Mouse (Mus musculus): ENCODE results near the gene Cep57. TPM values are rescaled to one million over a fixed set of nuclear protein-coding genes. Genes with fewer than 3 reads are reported as not detected.
"Not testable (repeated sequence)": the region's sequence is repeated elsewhere in the genome, so short reads cannot be mapped to it uniquely, and the experiment has no call there.

Cep57 gene
- polyA plus RNA-seq, 1 experiment from 2014 or later, result 56.1 TPM

DNA sequence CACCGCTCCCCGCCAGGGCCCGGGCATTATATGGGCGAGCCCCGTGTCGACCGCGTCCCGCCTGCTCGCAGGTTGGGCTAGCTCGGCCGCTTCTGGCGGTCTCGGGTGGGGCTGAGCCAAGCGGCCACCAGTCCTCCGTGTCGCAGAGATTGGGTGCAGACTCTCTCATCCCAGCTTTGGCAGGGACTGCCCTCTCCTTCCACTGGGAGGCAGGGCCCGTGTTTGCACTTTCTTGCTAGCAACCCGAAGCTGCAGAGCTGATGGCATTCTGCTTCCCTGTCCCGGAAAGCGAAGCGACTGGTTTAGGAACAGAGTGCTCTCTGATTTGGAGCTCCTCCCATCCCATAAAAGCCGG is 1.2 kb upstream of the Cep57 start:
- WGBS, result under 1% methylated on average over 23 of the region's 23 CpGs
- H3K4me2 ChIP-seq, result peak overlapping the region; percentile 66
- peak overlapping the region; percentile 92 for H3K9ac ChIP-seq
- H3K27ac ChIP-seq, result peak overlapping the region; percentile 99
- peaks cover 22% of the 10 kb centered on the region for H3K4me1 ChIP-seq
- peaks cover 31% of the 10 kb centered on the region for H3K36me3 ChIP-seq
- peak; percentile 31 for ATAC-seq (replicated peaks; ENCODE audit: low FRiP score)
- H3K9me3 ChIP-seq (replicated peaks), result no peaks in the 10 kb centered on the region
- H3K27me3 ChIP-seq, result no peaks in the 10 kb centered on the region
- H3K4me3 ChIP-seq (replicated peaks), result peak overlapping the region; percentile 72

DNA sequence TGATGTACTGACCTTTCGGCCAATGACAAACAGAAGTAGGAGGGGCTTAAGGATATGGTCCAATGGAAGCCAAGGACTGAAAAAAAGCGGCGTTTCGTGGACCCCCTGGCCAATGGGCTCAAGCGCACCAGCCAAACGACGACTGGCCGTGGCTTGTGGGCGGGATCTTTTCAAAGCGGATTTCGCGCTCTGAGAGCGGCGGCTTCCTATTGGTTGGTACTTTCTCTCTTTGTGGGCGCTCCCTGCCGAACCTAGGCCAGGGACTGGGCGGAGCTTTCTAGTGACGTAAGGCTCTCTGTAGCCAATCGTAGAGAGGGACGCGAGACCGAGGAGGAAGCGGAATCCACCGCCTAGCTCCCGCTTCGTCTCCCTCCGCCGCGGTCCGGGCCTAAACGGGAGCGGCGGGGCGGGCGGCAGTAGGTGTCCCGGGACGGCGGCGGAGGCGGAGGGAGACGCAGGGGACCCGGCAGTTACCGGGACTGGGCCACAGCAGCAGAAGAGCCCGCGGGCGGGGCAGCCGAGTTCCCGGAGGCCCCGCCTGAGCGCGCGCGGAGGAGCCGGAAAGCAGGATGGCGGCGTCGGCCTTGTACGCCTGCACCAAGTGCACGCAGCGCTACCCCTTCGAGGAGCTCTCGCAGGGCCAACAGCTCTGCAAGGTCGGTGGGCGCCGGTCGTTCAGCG is 639 bp upstream of the Cep57 start, which contains the start of gene Fam76b:
Gene Fam76b (plus strand): TSS at position 311 of the 681 bp plus-strand sequence.
- peak within 1 kb of the TSS; percentile 72 for H3K4me3 ChIP-seq (replicated peaks)
- H3K4me2 ChIP-seq, result peak within 1 kb of the TSS; percentile 70
- H3K27me3 ChIP-seq, result no peaks in the 10 kb centered on the region
- H3K4me1 ChIP-seq, result peaks cover 22% of the 10 kb centered on the region
- peak; percentile 94 for ATAC-seq (replicated peaks; ENCODE audit: low FRiP score)
- no peaks in the 10 kb centered on the region for H3K9me3 ChIP-seq (replicated peaks)
- peak within 1 kb of the TSS; percentile 99 for H3K27ac ChIP-seq
- H3K36me3 ChIP-seq, result peaks cover 30% of the 10 kb centered on the region
- under 1% methylated on average over 67 of the region's 67 CpGs for WGBS
- peak within 1 kb of the TSS; percentile 92 for H3K9ac ChIP-seq

- peak overlapping the region; percentile 99 for H3K27ac ChIP-seq
- peak overlapping the region; percentile 72 for H3K4me3 ChIP-seq (replicated peaks)
- H3K9ac ChIP-seq, result peak overlapping the region; percentile 83
- H3K4me2 ChIP-seq, result peak overlapping the region; percentile 70
- H3K4me1 ChIP-seq, result peaks cover 22% of the 10 kb centered on the region
- H3K36me3 ChIP-seq, result peaks cover 22% of the 10 kb centered on the region
- peak; percentile 29 for ATAC-seq (replicated peaks; ENCODE audit: low FRiP score)
- H3K9me3 ChIP-seq (replicated peaks), result no peaks in the 10 kb centered on the region
- H3K27me3 ChIP-seq, result no peaks in the 10 kb centered on the region
- under 1% methylated on average over 29 of the region's 31 CpGs for WGBS
Measured at GRCm38 (mm10) chr9:13826391-13826805, 509 bp downstream of the Cep57 start.

- 3% methylated on average over 8 of the region's 8 CpGs for WGBS
- Histone ChIP-seq H3K27ac (peak overlapping the region; percentile 99), H3K4me2 (peak overlapping the region; percentile 70), H3K9me3 (replicated peaks) (no peaks in the 10 kb centered on the region), H3K4me3 (replicated peaks) (peak overlapping the region; percentile 72), H3K4me1 (peaks cover 22% of the 10 kb centered on the region), H3K36me3 (peaks cover 22% of the 10 kb centered on the region), H3K27me3 (no peaks in the 10 kb centered on the region), H3K9ac (peak overlapping the region; percentile 83)
- no peak for ATAC-seq (replicated peaks; ENCODE audit: low FRiP score)
Measured at GRCm38 (mm10) chr9:13825896-13826295, 1.0 kb downstream of the Cep57 start.

GRCm38 (mm10) chr9:13820774-13821173 is 6.1 kb downstream of the Cep57 start:
- Histone ChIP-seq H3K9ac (no peak overlapping the region), H3K9me3 (replicated peaks) (no peaks in the 10 kb centered on the region), H3K36me3 (peaks cover 58% of the 10 kb centered on the region), H3K4me1 (peaks cover 15% of the 10 kb centered on the region), H3K27me3 (no peaks in the 10 kb centered on the region), H3K4me2 (no peak overlapping the region), H3K4me3 (replicated peaks) (no peak overlapping the region), H3K27ac (no peak overlapping the region)
- no peak for ATAC-seq (replicated peaks; ENCODE audit: low FRiP score)
- WGBS, result 91% methylated on average over 3 of the region's 3 CpGs

DNA sequence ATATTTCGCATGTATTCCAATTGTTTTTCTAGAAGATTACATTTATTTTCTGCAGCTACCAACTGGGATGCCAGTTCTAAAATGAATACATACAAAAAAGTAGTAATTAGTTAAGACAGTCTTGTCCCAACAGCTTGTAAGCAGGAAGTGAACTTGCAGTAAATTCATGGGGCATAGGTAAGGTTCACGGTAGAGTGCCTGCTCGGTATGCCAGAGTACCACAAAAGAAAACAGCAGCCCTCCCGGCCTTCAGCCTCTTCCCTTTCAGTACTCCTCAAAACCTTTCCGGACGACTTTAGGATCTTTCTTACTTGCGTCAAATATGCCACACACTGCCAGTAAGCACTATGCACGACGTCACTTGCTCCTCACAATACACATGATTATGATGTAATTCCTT is 8.5 kb downstream of the Cep57 start:
- Histone ChIP-seq H3K36me3 (peaks cover 80% of the 10 kb centered on the region), H3K9me3 (replicated peaks) (no peaks in the 10 kb centered on the region), H3K27me3 (no peaks in the 10 kb centered on the region), H3K9ac (no peak overlapping the region), H3K4me1 (no peaks in the 10 kb centered on the region), H3K4me3 (replicated peaks) (no peak overlapping the region), H3K27ac (no peak overlapping the region), H3K4me2 (no peak overlapping the region)
- peak; percentile 69; the same call in 1 of the 2 replicates for ATAC-seq (replicated peaks; ENCODE audit: low FRiP score)
- 59% methylated on average over 9 of the region's 9 CpGs for WGBS

- Histone ChIP-seq H3K9ac (no peak overlapping the region), H3K9me3 (replicated peaks) (no peaks in the 10 kb centered on the region), H3K36me3 (peaks cover 87% of the 10 kb centered on the region), H3K27me3 (no peaks in the 10 kb centered on the region), H3K4me1 (no peaks in the 10 kb centered on the region), H3K4me3 (replicated peaks) (no peak overlapping the region), H3K27ac (no peak overlapping the region), H3K4me2 (no peak overlapping the region)
- no peak for ATAC-seq (replicated peaks; ENCODE audit: low FRiP score)
Measured at GRCm38 (mm10) chr9:13809937-13810336, 17.0 kb downstream of the Cep57 start.

DNA sequence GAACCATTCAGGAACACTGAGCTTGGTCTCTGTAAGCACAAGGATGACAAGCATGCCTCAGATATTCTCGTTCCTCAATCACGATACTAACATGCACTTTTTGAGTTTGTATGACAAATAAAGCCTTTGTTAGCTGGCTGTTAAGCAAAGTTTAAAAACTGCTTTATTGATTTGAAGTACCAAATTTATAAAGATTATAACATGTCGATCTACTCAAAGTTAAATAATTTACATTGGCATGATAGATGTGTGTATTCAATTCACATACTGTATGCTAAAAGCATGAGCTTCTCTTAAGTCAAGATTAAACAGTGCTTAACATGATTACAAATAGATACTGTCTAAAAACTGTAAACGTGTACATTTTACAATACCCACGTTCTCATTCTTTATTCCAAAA is 19.2 kb downstream of the Cep57 start:
- Histone ChIP-seq H3K9ac (no peak overlapping the region), H3K4me1 (no peaks in the 10 kb centered on the region), H3K36me3 (peaks cover 91% of the 10 kb centered on the region), H3K4me2 (no peak overlapping the region), H3K9me3 (replicated peaks) (no peaks in the 10 kb centered on the region), H3K4me3 (replicated peaks) (no peak overlapping the region), H3K27ac (no peak overlapping the region), H3K27me3 (no peaks in the 10 kb centered on the region)
- WGBS, result 93% methylated on average over 5 of the region's 5 CpGs
- no peak for ATAC-seq (replicated peaks; ENCODE audit: low FRiP score)

DNA sequence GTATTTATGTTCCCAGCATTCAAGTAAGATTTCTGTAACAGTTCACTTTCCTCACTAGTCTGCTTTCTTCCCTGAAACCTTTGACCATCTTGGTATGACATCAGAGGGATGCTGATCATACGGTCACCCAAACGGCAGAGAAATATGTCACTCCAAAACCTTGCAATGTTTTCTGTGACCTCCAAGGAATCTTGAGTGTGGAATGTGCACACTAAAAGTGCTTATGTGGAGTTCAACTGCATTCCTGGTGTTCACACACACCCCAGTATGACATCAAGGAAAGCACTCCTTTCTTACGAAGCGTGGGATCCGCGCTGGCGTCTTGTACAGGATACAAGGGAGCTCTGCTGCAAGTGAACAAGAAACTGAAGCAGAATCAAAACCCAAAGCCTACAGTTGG is 20.1 kb downstream of the Cep57 start:
- WGBS, result 95% methylated on average over 7 of the region's 7 CpGs
- Histone ChIP-seq H3K4me1 (no peaks in the 10 kb centered on the region), H3K27me3 (no peaks in the 10 kb centered on the region), H3K27ac (no peak overlapping the region), H3K9ac (no peak overlapping the region), H3K4me2 (no peak overlapping the region), H3K36me3 (peaks cover 90% of the 10 kb centered on the region), H3K4me3 (replicated peaks) (no peak overlapping the region), H3K9me3 (replicated peaks) (no peaks in the 10 kb centered on the region)
- ATAC-seq (replicated peaks; ENCODE audit: low FRiP score), result no peak

DNA sequence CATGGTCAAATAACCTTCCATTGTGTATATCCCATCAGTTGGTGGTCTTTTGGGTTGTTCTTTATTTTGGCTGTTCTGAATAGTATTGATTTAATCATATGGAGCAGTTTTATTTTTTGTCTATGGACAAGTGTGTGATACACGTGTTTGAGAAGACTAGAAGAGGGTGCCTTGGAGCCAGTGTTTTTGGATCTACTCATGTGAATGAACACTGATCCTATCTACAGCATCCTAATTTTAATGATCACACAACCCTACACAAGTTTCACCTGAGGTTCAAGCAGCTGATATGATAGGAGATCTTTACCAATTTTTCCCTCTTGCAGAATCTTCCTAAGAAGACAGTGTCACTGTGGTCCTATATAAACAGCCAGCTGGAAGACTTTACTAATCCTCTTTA is 22.4 kb downstream of the Cep57 start:
- 88% methylated on average over 1 of the region's 1 CpGs for WGBS
- Histone ChIP-seq H3K4me1 (no peaks in the 10 kb centered on the region), H3K27ac (no peak overlapping the region), H3K36me3 (peaks cover 83% of the 10 kb centered on the region), H3K9me3 (replicated peaks) (no peaks in the 10 kb centered on the region), H3K4me3 (replicated peaks) (no peak overlapping the region), H3K27me3 (no peaks in the 10 kb centered on the region), H3K9ac (no peak overlapping the region), H3K4me2 (no peak overlapping the region)
- no peak for ATAC-seq (replicated peaks; ENCODE audit: low FRiP score)

DNA sequence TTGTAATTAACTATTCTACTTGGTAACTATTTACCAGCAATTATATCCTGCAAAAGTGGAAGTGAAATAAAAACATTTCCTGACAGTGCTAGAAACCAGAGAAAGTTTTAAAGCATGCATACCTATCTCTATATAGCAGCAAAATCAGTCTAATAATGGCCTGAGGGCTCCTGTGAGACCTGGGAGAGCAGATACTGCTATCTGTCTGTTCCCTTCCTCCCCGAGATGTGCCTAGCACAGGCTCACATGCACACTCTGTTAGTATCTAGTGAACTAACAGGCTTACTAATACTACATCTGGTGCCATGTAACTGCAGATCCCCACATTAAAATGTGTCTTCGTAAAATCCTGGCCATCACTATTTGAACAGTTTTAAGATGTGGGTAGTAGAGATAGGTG is 32.2 kb downstream of the Cep57 start:
- H3K4me3 ChIP-seq (replicated peaks), result no peak overlapping the region
- H3K9me3 ChIP-seq (replicated peaks), result no peaks in the 10 kb centered on the region
- no peaks in the 10 kb centered on the region for H3K27me3 ChIP-seq
- H3K27ac ChIP-seq, result no peak overlapping the region
- no peak overlapping the region for H3K4me2 ChIP-seq
- no peaks in the 10 kb centered on the region for H3K4me1 ChIP-seq
- 89% methylated on average over 2 of the region's 2 CpGs for WGBS
- peaks cover 79% of the 10 kb centered on the region for H3K36me3 ChIP-seq
- no peak overlapping the region for H3K9ac ChIP-seq
- ATAC-seq (replicated peaks; ENCODE audit: low FRiP score), result no peak

- Histone ChIP-seq H3K36me3 (peaks cover 79% of the 10 kb centered on the region), H3K27me3 (no peaks in the 10 kb centered on the region), H3K4me2 (no peak overlapping the region), H3K4me3 (replicated peaks) (no peak overlapping the region), H3K27ac (no peak overlapping the region), H3K4me1 (no peaks in the 10 kb centered on the region), H3K9ac (no peak overlapping the region), H3K9me3 (replicated peaks) (no peaks in the 10 kb centered on the region)
- ATAC-seq (replicated peaks; ENCODE audit: low FRiP score), result no peak
- WGBS, result 83% methylated on average over 1 of the region's 1 CpGs
Measured at GRCm38 (mm10) chr9:13794302-13794701, 32.6 kb downstream of the Cep57 start.

- H3K27ac ChIP-seq; H3K9ac ChIP-seq; H3K27me3 ChIP-seq; H3K4me1 ChIP-seq; H3K4me2 ChIP-seq; H3K9me3 ChIP-seq (replicated peaks); ATAC-seq (replicated peaks; ENCODE audit: low FRiP score); H3K4me3 ChIP-seq (replicated peaks): not testable (repeated sequence)
- peaks cover 83% of the 10 kb centered on the region for H3K36me3 ChIP-seq
- 94% methylated on average over 8 of the region's 8 CpGs for WGBS
Measured at GRCm38 (mm10) chr9:13790864-13791263, 36.0 kb downstream of the Cep57 start.

Measured in kidney, embryonic 15.5 days (tissue).